Mouse (Mus musculus): ENCODE data around the gene Pou2f2. TPM values are rescaled to one million over a fixed set of nuclear protein-coding genes. Genes with fewer than 3 reads are reported as not detected.

Gene Pou2f2
- polyA plus RNA-seq, 1 experiment from 2014 or later = 0.52 TPM

DNA sequence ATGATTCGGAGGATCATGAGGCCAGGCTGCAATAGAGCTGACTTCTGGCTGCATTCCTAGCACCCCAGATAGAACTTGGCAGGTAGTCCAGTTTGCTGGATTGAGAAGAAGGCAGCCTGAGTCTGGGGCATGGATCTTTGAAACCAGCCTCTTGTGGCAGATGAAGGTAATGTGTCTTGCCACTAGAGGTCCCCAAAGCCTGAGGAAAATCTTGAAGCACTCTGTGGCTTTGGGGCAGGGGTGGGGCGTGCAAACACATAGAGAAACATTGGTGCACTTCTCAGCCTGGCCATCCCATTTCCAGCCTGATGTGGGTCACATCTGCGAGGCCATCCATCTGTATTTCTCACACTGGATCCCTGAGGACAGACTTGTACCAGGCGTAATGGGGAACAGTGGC lies 97.0 kb downstream of the Pou2f2 start:
- TF ChIP-seq EP300 (optimal IDR thresholded peaks at IDR 0.05) (no peak), CTCF (IDR thresholded peaks at IDR 0.05; ENCODE audit: low read depth) (peak; percentile 81)
- H3K27me3 ChIP-seq (ENCODE audit: control insufficient read depth, insufficient read depth, low read length) = no peaks in the 10 kb centered on the region
- 75% methylated on average over 4 of the region's 4 CpGs for WGBS
- H3K36me3 ChIP-seq (ENCODE audit: control insufficient read depth, insufficient read depth, low read length) = peaks cover 36% of the 10 kb centered on the region
- ATAC-seq (ENCODE audit: low FRiP score, low TSS enrichment) (peak; percentile 14; the same call in 1 of the 2 replicates), DNase-seq (ENCODE audit: low spot score) (peak; percentile 67)
- H3K4me1 ChIP-seq (replicated peaks; ENCODE audit: control insufficient read depth, insufficient read depth) = no peaks in the 10 kb centered on the region
- no peak overlapping the region for H3K27ac ChIP-seq (replicated peaks)
- H3K9me3 ChIP-seq (ENCODE audit: control insufficient read depth, low read length) = no peaks in the 10 kb centered on the region
- H3K4me2 ChIP-seq (replicated peaks; ENCODE audit: low read depth) = no peak overlapping the region
- no peak overlapping the region for H3K9ac ChIP-seq (ENCODE audit: low read length)
- no peak overlapping the region for H3K4me3 ChIP-seq (ENCODE audit: low read depth, low read length)

GRCm38 (mm10) chr7:25080431-25080830 lies 99.1 kb downstream of the Pou2f2 start:
- no peak for DNase-seq (ENCODE audit: low spot score)
- Histone ChIP-seq H3K9ac (ENCODE audit: low read length) (no peak overlapping the region), H3K4me2 (replicated peaks; ENCODE audit: low read depth) (no peak overlapping the region), H3K36me3 (ENCODE audit: control insufficient read depth, insufficient read depth, low read length) (peaks cover 36% of the 10 kb centered on the region), H3K27me3 (ENCODE audit: control insufficient read depth, insufficient read depth, low read length) (no peaks in the 10 kb centered on the region), H3K27ac (replicated peaks) (no peak overlapping the region), H3K4me1 (replicated peaks; ENCODE audit: control insufficient read depth, insufficient read depth) (no peaks in the 10 kb centered on the region), H3K9me3 (ENCODE audit: control insufficient read depth, low read length) (no peaks in the 10 kb centered on the region), H3K4me3 (ENCODE audit: low read depth, low read length) (no peak overlapping the region)
- TF ChIP-seq EP300 (optimal IDR thresholded peaks at IDR 0.05) = no peak
- no peak for ATAC-seq (ENCODE audit: low FRiP score, low TSS enrichment)
- WGBS = 94% methylated on average over 13 of the region's 13 CpGs

DNA sequence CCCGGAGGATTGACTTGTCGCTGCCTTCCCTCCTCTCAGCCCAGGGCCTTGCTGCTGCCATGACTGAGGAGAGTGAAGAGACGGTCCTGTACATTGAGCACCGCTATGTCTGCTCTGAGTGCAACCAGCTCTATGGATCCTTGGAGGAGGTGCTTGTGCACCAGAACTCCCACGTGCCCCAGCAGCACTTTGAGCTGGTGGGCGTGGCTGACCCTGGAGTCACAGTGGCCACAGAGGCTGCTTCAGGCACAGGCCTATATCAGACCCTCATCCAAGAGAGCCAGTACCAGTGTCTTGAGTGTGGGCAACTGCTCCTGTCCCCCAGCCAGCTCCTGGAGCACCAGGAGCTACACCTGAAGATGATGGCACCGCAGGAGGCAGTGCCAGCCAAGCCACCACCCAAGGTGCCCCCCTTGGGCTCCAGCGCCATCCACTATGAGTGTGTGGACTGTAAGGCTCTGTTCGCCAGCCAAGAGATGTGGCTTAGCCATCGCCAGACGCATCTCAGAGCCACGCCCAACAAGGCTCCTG lies 100.0 kb downstream of the Pou2f2 start:
- Histone ChIP-seq H3K9me3 (ENCODE audit: control insufficient read depth, low read length) (no peaks in the 10 kb centered on the region), H3K36me3 (ENCODE audit: control insufficient read depth, insufficient read depth, low read length) (peaks cover 36% of the 10 kb centered on the region), H3K9ac (ENCODE audit: low read length) (no peak overlapping the region), H3K27me3 (ENCODE audit: control insufficient read depth, insufficient read depth, low read length) (no peaks in the 10 kb centered on the region), H3K27ac (replicated peaks) (no peak overlapping the region), H3K4me2 (replicated peaks; ENCODE audit: low read depth) (no peak overlapping the region), H3K4me3 (ENCODE audit: low read depth, low read length) (no peak overlapping the region), H3K4me1 (replicated peaks; ENCODE audit: control insufficient read depth, insufficient read depth) (no peaks in the 10 kb centered on the region)
- DNase-seq (ENCODE audit: low spot score) (no peak), ATAC-seq (ENCODE audit: low FRiP score, low TSS enrichment) (no peak)
- 73% methylated on average over 12 of the region's 12 CpGs for WGBS
- TF ChIP-seq CTCF (IDR thresholded peaks at IDR 0.05; ENCODE audit: low read depth) (no peak), EP300 (optimal IDR thresholded peaks at IDR 0.05) (no peak)

- TF ChIP-seq CTCF (IDR thresholded peaks at IDR 0.05; ENCODE audit: low read depth) (no peak), EP300 (optimal IDR thresholded peaks at IDR 0.05) (no peak)
- Histone ChIP-seq H3K9me3 (ENCODE audit: control insufficient read depth, low read length) (no peaks in the 10 kb centered on the region), H3K4me3 (ENCODE audit: low read depth, low read length) (peak overlapping the region; percentile 91), H3K27me3 (ENCODE audit: control insufficient read depth, insufficient read depth, low read length) (no peaks in the 10 kb centered on the region), H3K36me3 (ENCODE audit: control insufficient read depth, insufficient read depth, low read length) (peaks cover 28% of the 10 kb centered on the region), H3K4me1 (replicated peaks; ENCODE audit: control insufficient read depth, insufficient read depth) (no peaks in the 10 kb centered on the region), H3K9ac (ENCODE audit: low read length) (peak overlapping the region; percentile 95), H3K27ac (replicated peaks) (peak overlapping the region; percentile 94), H3K4me2 (replicated peaks; ENCODE audit: low read depth) (peak overlapping the region; percentile 72)
- DNase-seq (ENCODE audit: low spot score) = no peak
- ATAC-seq (ENCODE audit: low FRiP score, low TSS enrichment) = no peak
- WGBS = under 1% methylated on average over 32 of the region's 33 CpGs
Measured at GRCm38 (mm10) chr7:25077414-25077755, 102.1 kb downstream of the Pou2f2 start.

DNA sequence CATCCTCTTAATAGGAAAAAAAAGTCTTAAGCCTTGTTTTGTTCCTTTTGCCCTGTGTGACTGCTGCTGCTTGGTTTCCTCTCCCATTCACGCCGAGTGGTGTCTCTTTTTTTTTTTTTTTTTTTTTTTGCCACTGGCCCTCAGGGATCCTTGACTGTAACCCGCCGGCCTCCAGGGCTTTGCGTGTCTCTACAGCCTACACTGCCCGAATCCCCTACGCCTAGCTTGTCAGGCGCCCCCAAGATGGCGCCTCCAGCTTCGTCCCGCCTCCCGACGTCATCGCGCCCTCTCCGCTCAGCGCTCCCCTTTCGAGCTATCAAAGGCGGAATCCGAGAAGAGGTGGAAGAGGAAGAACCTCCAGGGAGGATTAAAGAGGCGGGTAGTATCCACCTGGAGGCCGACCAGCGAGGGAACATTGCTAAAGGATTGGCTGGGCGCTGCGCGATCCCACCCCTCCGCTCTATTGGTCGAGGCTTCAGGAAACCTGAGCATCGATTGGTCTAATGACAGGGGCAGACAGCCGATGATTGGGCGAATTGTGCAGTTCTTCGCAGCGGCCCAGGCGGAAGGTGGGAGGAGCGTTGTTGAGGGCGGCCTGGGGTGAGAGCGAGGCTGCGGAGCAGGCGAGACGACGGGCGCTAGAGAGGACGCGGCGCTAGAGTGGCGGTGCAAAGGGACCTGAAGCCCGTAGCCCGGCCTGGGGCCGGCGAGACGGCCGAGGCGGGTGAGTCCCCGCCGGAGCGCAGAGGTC lies 102.7 kb downstream of the Pou2f2 start:
- TF ChIP-seq EP300 (optimal IDR thresholded peaks at IDR 0.05) = peak; percentile 94
- peak; percentile 28 for TF ChIP-seq CTCF (IDR thresholded peaks at IDR 0.05; ENCODE audit: low read depth)
- DNase-seq (ENCODE audit: low spot score) (peak; percentile 98), ATAC-seq (ENCODE audit: low FRiP score, low TSS enrichment) (peak; percentile 98)
- H3K9me3 ChIP-seq (ENCODE audit: control insufficient read depth, low read length) = no peaks in the 10 kb centered on the region
- peak overlapping the region; percentile 95 for H3K9ac ChIP-seq (ENCODE audit: low read length)
- no peaks in the 10 kb centered on the region for H3K27me3 ChIP-seq (ENCODE audit: control insufficient read depth, insufficient read depth, low read length)
- H3K4me2 ChIP-seq (replicated peaks; ENCODE audit: low read depth) = peak overlapping the region; percentile 72
- peaks cover 22% of the 10 kb centered on the region for H3K36me3 ChIP-seq (ENCODE audit: control insufficient read depth, insufficient read depth, low read length)
- peak overlapping the region; percentile 94 for H3K27ac ChIP-seq (replicated peaks)
- no peaks in the 10 kb centered on the region for H3K4me1 ChIP-seq (replicated peaks; ENCODE audit: control insufficient read depth, insufficient read depth)
- under 1% methylated on average over 55 of the region's 56 CpGs for WGBS
- peak overlapping the region; percentile 91 for H3K4me3 ChIP-seq (ENCODE audit: low read depth, low read length)

GRCm38 (mm10) chr7:25076296-25076662 lies 103.2 kb downstream of the Pou2f2 start:
- WGBS = 14% methylated on average over 7 of the region's 7 CpGs
- peak overlapping the region; percentile 66 for H3K9ac ChIP-seq (ENCODE audit: low read length)
- H3K9me3 ChIP-seq (ENCODE audit: control insufficient read depth, low read length) = no peaks in the 10 kb centered on the region
- DNase-seq (ENCODE audit: low spot score) (no peak), ATAC-seq (ENCODE audit: low FRiP score, low TSS enrichment) (no peak)
- H3K27ac ChIP-seq (replicated peaks) = peak overlapping the region; percentile 92
- no peaks in the 10 kb centered on the region for H3K27me3 ChIP-seq (ENCODE audit: control insufficient read depth, insufficient read depth, low read length)
- peak overlapping the region; percentile 39 for H3K4me3 ChIP-seq (ENCODE audit: low read depth, low read length)
- peaks cover 17% of the 10 kb centered on the region for H3K36me3 ChIP-seq (ENCODE audit: control insufficient read depth, insufficient read depth, low read length)
- TF ChIP-seq EP300 (optimal IDR thresholded peaks at IDR 0.05) (no peak), CTCF (IDR thresholded peaks at IDR 0.05; ENCODE audit: low read depth) (no peak)
- peak overlapping the region; percentile 62 for H3K4me2 ChIP-seq (replicated peaks; ENCODE audit: low read depth)
- H3K4me1 ChIP-seq (replicated peaks; ENCODE audit: control insufficient read depth, insufficient read depth) = no peaks in the 10 kb centered on the region
